Mouse (Mus musculus) small intestine, adult 2 months (tissue): ENCODE results near the gene Cenpb.

ENCODE experiments used
- CTCF ChIP-seq: fragments of 200-500 bp; IDR thresholded peaks from 2 replicates; pipeline ENCODE4 v1.5.1; 2012; ENCODE audit warnings: low read depth, mild to moderate bottlenecking, control low read depth, inconsistent platforms, low read length, moderate library complexity, mixed read lengths; ENCODE audit not compliant: insufficient replicate concordance, insufficient read length; ENCODE audit errors: extremely low read depth
- POLR2A ChIP-seq: fragments of 200-500 bp; IDR thresholded peaks from 2 replicates; pipeline ENCODE4 v1.6.1; 2012; ENCODE audit warnings: low read depth, mild to moderate bottlenecking, control low read depth, inconsistent platforms, low read length, moderate library complexity

GRCm38 (mm10) chr2:131128211-131128610 lies 51.7 kb downstream of the Cenpb start:
- TF ChIP-seq CTCF (no peak), POLR2A (no peak)
